Mouse (Mus musculus) intestine, embryonic 14.5 days (tissue): ENCODE data around the gene Ppm1h. TPM values are rescaled to one million over a fixed set of nuclear protein-coding genes. Genes with fewer than 3 reads are reported as not detected.

ENCODE experiments used
- ATAC-seq: fragments of 200-750 bp; cut with Nextera tagmentation; replicated peaks from 2 replicates; pipeline ENCODE4 v1.8.0; 2017; ENCODE audit warnings: low read depth, moderate number of reproducible peaks, moderate TSS enrichment, moderate library complexity; ENCODE audit not compliant: low FRiP score, low TSS enrichment
- DNase-seq: peaks from one replicate; pipeline ENCODE4 v3.0.0-alpha.2; 2018; ENCODE audit warnings: low spot score
- H3K27ac ChIP-seq: fragments of 300-500 bp; sonication (generic); 2 replicates; pipeline ENCODE4 v1.5.1; 2014; ENCODE audit warnings: low read depth, mild to moderate bottlenecking, control low read depth
- H3K27me3 ChIP-seq: fragments of 300-500 bp; sonication (generic); replicated peaks from 2 replicates; pipeline ENCODE4 v1.6.1; 2014; ENCODE audit warnings: low read length, control low read depth; ENCODE audit not compliant: control insufficient read depth, insufficient read depth
- H3K36me3 ChIP-seq: fragments of 300-500 bp; sonication (generic); 2 replicates; pipeline ENCODE4 v1.6.1; 2014; ENCODE audit warnings: low read length, control low read depth; ENCODE audit not compliant: control insufficient read depth, insufficient read depth
- H3K4me1 ChIP-seq: fragments of 300-500 bp; sonication (generic); replicated peaks from 2 replicates; pipeline ENCODE4 v1.6.1; 2014; ENCODE audit warnings: low read length, control low read depth, mixed read lengths; ENCODE audit not compliant: control insufficient read depth, insufficient read depth
- H3K4me2 ChIP-seq: fragments of 300-500 bp; sonication (generic); 2 replicates; pipeline ENCODE4 v1.6.1; 2014; ENCODE audit warnings: low read length
- H3K4me3 ChIP-seq: fragments of 300-500 bp; sonication (generic); 2 replicates; pipeline ENCODE4 v1.5.1; 2014; ENCODE audit warnings: low read depth, low read length, control low read depth, mixed read lengths
- H3K9ac ChIP-seq: fragments of 300-500 bp; sonication (generic); 2 replicates; pipeline ENCODE4 v1.6.1; 2014; ENCODE audit warnings: mild to moderate bottlenecking, low read length
- H3K9me3 ChIP-seq: fragments of 300-500 bp; sonication (generic); 2 replicates; pipeline ENCODE4 v1.6.1; 2016; ENCODE audit warnings: low read length, control low read depth; ENCODE audit not compliant: control insufficient read depth
- WGBS: fragments of 180-500 bp; shearing (Covaris S2); extraction: QIAGEN DNeasy Blood & Tissue Kit; methylation state at CpG from one replicate; pipeline ENCODE4 v1.1.7; 2014; 5-methylcytosine and 5-hydroxymethylcytosine counted together
- polyA plus RNA-seq: library from polyadenylated mRNA; unstranded; fragments of >200 nt; fragmentation: Nextera tagmentation; extraction: Ambion mirVana; gene quantifications from 2 replicates; pipeline ENCODE4 v1.2.1, GENCODE M21; 2014

Gene Ppm1h
- polyA plus RNA-seq, 1 experiment from 2014 or later = 13.2 TPM

- no peak for ATAC-seq
- H3K4me1 ChIP-seq = 0 out of 2 replicates have a peak, but pooled peaks cover 5% of the 10 kb centered on the region
Observed at GRCm38 (mm10) chr10:122846476-122846875, 167.9 kb downstream of the Ppm1h start.

GRCm38 (mm10) chr10:122848020-122848457 is 169.5 kb downstream of the Ppm1h start:
- Histone ChIP-seq H3K4me3 (no peak overlapping the region), H3K36me3 (no peaks in the 10 kb centered on the region), H3K4me1 (0 out of 2 replicates have a peak, but pooled peaks cover 5% of the 10 kb centered on the region), H3K4me2 (no peak overlapping the region), H3K27ac (no peak overlapping the region), H3K9ac (no peak overlapping the region), H3K9me3 (no peaks in the 10 kb centered on the region), H3K27me3 (no peaks in the 10 kb centered on the region)
- no peak for ATAC-seq
- DNase-seq = no peak
- 52% methylated on average over 2 of the region's 2 CpGs for WGBS

More at GRCm38 (mm10) chr10:122846476-122846875, 167.9 kb downstream of the Ppm1h start:
- H3K9me3 ChIP-seq = no peaks in the 10 kb centered on the region
- 97% methylated on average over 1 of the region's 1 CpGs for WGBS
- no peak overlapping the region for H3K27ac ChIP-seq
- H3K4me3 ChIP-seq = no peak overlapping the region
- DNase-seq = no peak
- no peaks in the 10 kb centered on the region for H3K36me3 ChIP-seq
- H3K27me3 ChIP-seq = no peaks in the 10 kb centered on the region
- no peak overlapping the region for H3K9ac ChIP-seq
- no peak overlapping the region for H3K4me2 ChIP-seq

GRCm38 (mm10) chr10:122851267-122852160 is 173.0 kb downstream of the Ppm1h start:
- no peaks in the 10 kb centered on the region for H3K27me3 ChIP-seq
- no peak overlapping the region for H3K4me3 ChIP-seq
- DNase-seq (no peak), ATAC-seq (no peak)
- no peaks in the 10 kb centered on the region; the same call in 1 of the 2 replicates for H3K4me1 ChIP-seq
- 83% methylated on average over 16 of the region's 16 CpGs for WGBS
- H3K9me3 ChIP-seq = no peaks in the 10 kb centered on the region
- no peak overlapping the region for H3K9ac ChIP-seq
- H3K4me2 ChIP-seq = no peak overlapping the region
- H3K36me3 ChIP-seq = no peaks in the 10 kb centered on the region
- no peak overlapping the region for H3K27ac ChIP-seq

- Histone ChIP-seq H3K4me3 (no peak overlapping the region), H3K27me3 (no peaks in the 10 kb centered on the region), H3K27ac (no peak overlapping the region), H3K9ac (no peak overlapping the region), H3K4me2 (no peak overlapping the region), H3K36me3 (no peaks in the 10 kb centered on the region), H3K4me1 (peaks cover 4% of the 10 kb centered on the region), H3K9me3 (no peaks in the 10 kb centered on the region)
- 64% methylated on average over 6 of the region's 6 CpGs for WGBS
- no peak for DNase-seq
- ATAC-seq = no peak
Observed at GRCm38 (mm10) chr10:122854571-122854970, 176.0 kb downstream of the Ppm1h start.

- 52% methylated on average over 4 of the region's 4 CpGs for WGBS
- ATAC-seq = no peak
Observed at GRCm38 (mm10) chr10:122855149-122855548, 176.6 kb downstream of the Ppm1h start.

GRCm38 (mm10) chr10:122856040-122856764 is 177.6 kb downstream of the Ppm1h start:
- no peaks in the 10 kb centered on the region for H3K27me3 ChIP-seq
- no peak overlapping the region for H3K4me2 ChIP-seq
- no peak overlapping the region for H3K9ac ChIP-seq
- DNase-seq (no peak), ATAC-seq (no peak)
- no peaks in the 10 kb centered on the region for H3K9me3 ChIP-seq
- no peak overlapping the region for H3K27ac ChIP-seq
- H3K36me3 ChIP-seq = no peaks in the 10 kb centered on the region
- peaks cover 9% of the 10 kb centered on the region for H3K4me1 ChIP-seq
- 68% methylated on average over 17 of the region's 17 CpGs for WGBS
- H3K4me3 ChIP-seq = no peak overlapping the region

More at GRCm38 (mm10) chr10:122855149-122855548, 176.6 kb downstream of the Ppm1h start:
- Histone ChIP-seq H3K27ac (no peak overlapping the region), H3K36me3 (no peaks in the 10 kb centered on the region), H3K4me3 (no peak overlapping the region), H3K4me1 (peaks cover 9% of the 10 kb centered on the region), H3K4me2 (no peak overlapping the region), H3K27me3 (no peaks in the 10 kb centered on the region), H3K9ac (no peak overlapping the region), H3K9me3 (no peaks in the 10 kb centered on the region)
- no peak for DNase-seq

- 91% methylated on average over 15 of the region's 15 CpGs for WGBS
- Histone ChIP-seq H3K4me3 (no peak overlapping the region), H3K9ac (no peak overlapping the region), H3K4me2 (no peak overlapping the region), H3K36me3 (no peaks in the 10 kb centered on the region), H3K27ac (no peak overlapping the region), H3K27me3 (no peaks in the 10 kb centered on the region), H3K4me1 (peaks cover 13% of the 10 kb centered on the region), H3K9me3 (no peaks in the 10 kb centered on the region)
- no peak for ATAC-seq
- DNase-seq = no peak
Observed at GRCm38 (mm10) chr10:122857155-122857554, 178.6 kb downstream of the Ppm1h start.

- H3K4me2 ChIP-seq = no peak overlapping the region
- H3K4me3 ChIP-seq = no peak overlapping the region
- ATAC-seq = no peak
- H3K9ac ChIP-seq = no peak overlapping the region
- no peaks in the 10 kb centered on the region for H3K27me3 ChIP-seq
- H3K9me3 ChIP-seq = no peaks in the 10 kb centered on the region
- 74% methylated on average over 8 of the region's 8 CpGs for WGBS
- DNase-seq = no peak
- no peaks in the 10 kb centered on the region for H3K36me3 ChIP-seq
- H3K4me1 ChIP-seq = peaks cover 13% of the 10 kb centered on the region
- peak overlapping the region; percentile 69; the same call in 1 of the 2 replicates for H3K27ac ChIP-seq
Observed at GRCm38 (mm10) chr10:122858904-122859641, 180.5 kb downstream of the Ppm1h start.
